Comparison of ENCODE assay signal across 9 mouse cellular contexts in the genomic region with DNA sequence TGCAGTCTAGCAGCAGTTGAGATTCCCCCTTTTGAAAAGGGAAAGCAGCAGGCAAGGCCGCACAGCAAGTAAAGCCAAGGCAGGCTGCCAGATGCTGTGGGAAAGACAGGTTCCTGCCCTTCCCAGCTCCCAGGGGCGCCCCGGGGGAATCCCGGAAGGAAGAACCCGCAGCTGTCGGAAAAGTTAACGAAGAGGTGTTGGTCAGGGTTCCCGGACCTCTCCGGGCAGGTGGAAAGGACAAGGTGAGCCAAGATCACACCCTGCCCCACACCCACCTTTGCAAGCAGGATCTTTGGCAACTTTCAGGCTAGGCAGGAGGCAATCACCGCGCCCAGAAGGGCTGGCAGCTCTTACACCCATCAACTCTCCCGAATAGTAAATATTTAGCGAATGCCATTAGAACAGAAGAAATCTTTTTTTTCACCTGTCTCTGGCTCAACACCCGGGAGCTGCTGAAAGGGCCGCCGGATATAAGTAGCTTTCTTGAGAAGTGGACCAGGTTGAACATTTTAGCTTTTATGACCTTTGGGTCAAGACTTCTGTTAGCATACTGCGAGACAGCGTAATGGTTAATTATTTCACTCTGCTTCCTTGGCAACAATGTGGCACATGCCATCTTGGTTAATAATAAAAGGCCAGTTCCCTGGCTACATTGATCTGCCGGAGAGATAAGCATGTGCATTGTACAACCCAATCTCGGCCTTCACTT. TPM values are rescaled to one million over a fixed set of nuclear protein-coding genes. Genes with fewer than 3 reads are reported as not detected.
A peak's percentile ranks its signal among the peaks of the same experiment; 100 is the strongest.
DNase-seq lines count a peak whose midpoint lies in the region; ATAC-seq lines count a peak whose summit lies in the region.
"Had no signal": no experiment of that assay in that cellular context is flagged by ENCODE, and none has a peak within 500 bp of the region (broad histone marks: within the 10 kb centered on the region; RNA-seq: fewer than 3 reads in every experiment).

No protein-coding gene starts in this region.

- H3K27ac ChIP-seq in hindbrain, embryonic 15.5 days (replicated peaks) = no peak overlapping the region
- H3K27ac ChIP-seq in hindbrain, embryonic 16.5 days (ENCODE audit: low read depth, low read length) = no peak overlapping the region
- no peak overlapping the region for H3K27ac ChIP-seq in heart, embryonic 13.5 days (replicated peaks)

- no peaks in the 10 kb centered on the region for H3K27me3 ChIP-seq in hindbrain, embryonic 15.5 days
- no peaks in the 10 kb centered on the region for H3K27me3 ChIP-seq in hindbrain, embryonic 16.5 days (replicated peaks; ENCODE audit: control insufficient read depth, insufficient read depth, low read length)
- no peaks in the 10 kb centered on the region for H3K27me3 ChIP-seq in heart, embryonic 13.5 days (replicated peaks)

- H3K4me3 ChIP-seq in hindbrain, embryonic 15.5 days = no peak overlapping the region
- H3K4me3 ChIP-seq in hindbrain, embryonic 16.5 days (ENCODE audit: low read length) = no peak overlapping the region
- no peak overlapping the region for H3K4me3 ChIP-seq in heart, embryonic 13.5 days

- peak overlapping the region; percentile 24; the same call in 1 of the 2 replicates for H3K4me2 ChIP-seq in hindbrain, embryonic 15.5 days
- no peak overlapping the region for H3K4me2 ChIP-seq in hindbrain, embryonic 16.5 days (ENCODE audit: low read length)
- H3K4me2 ChIP-seq in heart, embryonic 13.5 days = peak overlapping the region; percentile 31; the same call in 1 of the 2 replicates

- no peak overlapping the region for H3K9ac ChIP-seq in hindbrain, embryonic 15.5 days
- no peak overlapping the region for H3K9ac ChIP-seq in hindbrain, embryonic 16.5 days (ENCODE audit: low read depth, low read length)
- H3K9ac ChIP-seq in heart, embryonic 13.5 days = peak overlapping the region; percentile 34

- peak; percentile 77 for DNase-seq in kidney, postnatal 10 days
- DNase-seq in ovary, postnatal 14 days (ENCODE audit: low spot score) = peak; percentile 35
- DNase-seq in spleen, adult 12 weeks (ENCODE audit: low spot score) = no peak
- no peak for DNase-seq in left cerebral cortex, postnatal 36 days (ENCODE audit: low spot score in 2 of 2)
- no peak for DNase-seq in gastrocnemius, postnatal 36 days

- H3K36me3 ChIP-seq in hindbrain, embryonic 15.5 days = no peaks in the 10 kb centered on the region
- no peaks in the 10 kb centered on the region for H3K36me3 ChIP-seq in hindbrain, embryonic 16.5 days (ENCODE audit: control insufficient read depth, insufficient read depth, low read length)
- no peaks in the 10 kb centered on the region for H3K36me3 ChIP-seq in heart, embryonic 13.5 days

- intact Hi-C loops in left cerebral cortex, postnatal 36 days (cut with DNase I) = no loop called here
- intact Hi-C loops in gastrocnemius, postnatal 36 days (cut with DNase I) = no loop called here

- no peak for ATAC-seq in hindbrain, embryonic 15.5 days (ENCODE audit: low FRiP score, low read depth)
- no peak for ATAC-seq in hindbrain, embryonic 16.5 days
- no peak for ATAC-seq in heart, embryonic 13.5 days (ENCODE audit: extremely low read depth, insufficient number of reproducible peaks, low FRiP score, low TSS enrichment)

- WGBS in hindbrain, embryonic 15.5 days = 47% methylated on average over 20 of the region's 20 CpGs
- 47% methylated on average over 20 of the region's 20 CpGs for WGBS in hindbrain, embryonic 16.5 days
- 40% methylated on average over 20 of the region's 20 CpGs for WGBS in heart, embryonic 13.5 days

- H3K4me1 ChIP-seq in hindbrain, embryonic 15.5 days (replicated peaks) = peaks cover 5% of the 10 kb centered on the region
- no peaks in the 10 kb centered on the region; the same call in 1 of the 2 replicates for H3K4me1 ChIP-seq in hindbrain, embryonic 16.5 days (ENCODE audit: control insufficient read depth, insufficient read depth, low read depth, low read length)
- peaks cover 7% of the 10 kb centered on the region for H3K4me1 ChIP-seq in heart, embryonic 13.5 days

- H3K9me3 ChIP-seq in hindbrain, embryonic 15.5 days = no peaks in the 10 kb centered on the region
- H3K9me3 ChIP-seq in hindbrain, embryonic 16.5 days (ENCODE audit: control insufficient read depth, low read length) = no peaks in the 10 kb centered on the region
- H3K9me3 ChIP-seq in heart, embryonic 13.5 days = no peaks in the 10 kb centered on the region

RNA-seq across cellular contexts. Expression of a gene that starts 11.4 kb away (rescaled TPM):
- not detected in 2 replicates for polyA plus RNA-seq in hindbrain, embryonic 15.5 days (2015; fragmentation: Nextera tagmentation; extraction: Ambion mirVana)
- not detected in 2 replicates for polyA plus RNA-seq in hindbrain, embryonic 16.5 days (2015; fragmentation: Nextera tagmentation; extraction: Ambion mirVana)
- 9.3 and 11.4 TPM in 2 replicates for polyA plus RNA-seq in heart, embryonic 13.5 days (2015; fragmentation: Nextera tagmentation; extraction: Ambion mirVana)
- not detected for total RNA-seq in left cerebral cortex, postnatal 36 days (2021)
- not detected for total RNA-seq in gastrocnemius, postnatal 36 days (2021)
- polyA plus RNA-seq: limb, embryonic 11.5 days had no signal

RNA-seq across cellular contexts. Expression of a gene that starts 39.7 kb away (rescaled TPM):
- 181 and 203 TPM in 2 replicates for polyA plus RNA-seq in hindbrain, embryonic 15.5 days (2015; fragmentation: Nextera tagmentation; extraction: Ambion mirVana)
- polyA plus RNA-seq in hindbrain, embryonic 16.5 days (2015; fragmentation: Nextera tagmentation; extraction: Ambion mirVana) = 182 and 191 TPM in 2 replicates
- 168 and 177 TPM in 2 replicates for polyA plus RNA-seq in heart, embryonic 13.5 days (2015; fragmentation: Nextera tagmentation; extraction: Ambion mirVana)
- total RNA-seq in left cerebral cortex, postnatal 36 days (2021) = 100 to 1,000 TPM; 170 to 211 TPM
- 100 to 1,000 TPM; 185 to 205 TPM for total RNA-seq in gastrocnemius, postnatal 36 days (2021)

RNA-seq across cellular contexts. Expression of a gene that starts 39.8 kb away (rescaled TPM):
- polyA plus RNA-seq in hindbrain, embryonic 15.5 days (2015; fragmentation: Nextera tagmentation; extraction: Ambion mirVana) = 150 and 157 TPM in 2 replicates
- 147 TPM in 2 replicates for polyA plus RNA-seq in hindbrain, embryonic 16.5 days (2015; fragmentation: Nextera tagmentation; extraction: Ambion mirVana)
- polyA plus RNA-seq in heart, embryonic 13.5 days (2015; fragmentation: Nextera tagmentation; extraction: Ambion mirVana) = 64.6 and 76.6 TPM in 2 replicates
- 10 to 100 TPM; 81.2 to 81.6 TPM for total RNA-seq in left cerebral cortex, postnatal 36 days (2021)
- 10 to 100 TPM; 21.2 to 21.6 TPM for total RNA-seq in gastrocnemius, postnatal 36 days (2021)

RNA-seq across cellular contexts. Expression of a gene that starts 54.6 kb away (rescaled TPM):
- 8.1 and 8.6 TPM in 2 replicates for polyA plus RNA-seq in hindbrain, embryonic 15.5 days (2015; fragmentation: Nextera tagmentation; extraction: Ambion mirVana)
- 6.6 and 9.3 TPM in 2 replicates for polyA plus RNA-seq in hindbrain, embryonic 16.5 days (2015; fragmentation: Nextera tagmentation; extraction: Ambion mirVana)
- polyA plus RNA-seq in heart, embryonic 13.5 days (2015; fragmentation: Nextera tagmentation; extraction: Ambion mirVana) = 46.2 and 48.1 TPM in 2 replicates
- total RNA-seq in left cerebral cortex, postnatal 36 days (2021) = 1 to 10 TPM; 4.1 to 5.1 TPM
- 10 to 100 TPM; 28.1 to 29.9 TPM for total RNA-seq in gastrocnemius, postnatal 36 days (2021)

Comparison
In these comparisons a context has a peak if more than half of its experiments do, and no peak if none do; other contexts are left out.
1. DNase-seq: peak in kidney, postnatal 10 days (single experiment) and ovary, postnatal 14 days (single experiment); none in spleen, adult 12 weeks (single experiment), left cerebral cortex, postnatal 36 days (0 of 2) and gastrocnemius, postnatal 36 days (0 of 2).
2. RNA of a gene that starts 11.4 kb away (polyA plus RNA-seq): 9.3 to 11.4 TPM in heart, embryonic 13.5 days; not detected in hindbrain, embryonic 15.5 days and not detected in hindbrain, embryonic 16.5 days; every median in the first group is over 10 times any median in the second.